Mouse (Mus musculus) kidney, adult 2 months (tissue): ENCODE data around the gene 0610012G03Rik.

ENCODE experiments used
- CTCF ChIP-seq: fragments of 200-500 bp; conservative IDR thresholded peaks from 2 replicates; pipeline ENCODE4 v1.5.1; 2011; ENCODE audit warnings: low read depth, mild to moderate bottlenecking, control low read depth, low read length, moderate library complexity, mixed read lengths; ENCODE audit not compliant: insufficient read depth, insufficient read length
- POLR2A ChIP-seq: fragments of 200-500 bp; IDR thresholded peaks from one replicate; pipeline ENCODE4 v1.6.1; 2011; ENCODE audit warnings: low read depth, low read length, control low read depth

DNA sequence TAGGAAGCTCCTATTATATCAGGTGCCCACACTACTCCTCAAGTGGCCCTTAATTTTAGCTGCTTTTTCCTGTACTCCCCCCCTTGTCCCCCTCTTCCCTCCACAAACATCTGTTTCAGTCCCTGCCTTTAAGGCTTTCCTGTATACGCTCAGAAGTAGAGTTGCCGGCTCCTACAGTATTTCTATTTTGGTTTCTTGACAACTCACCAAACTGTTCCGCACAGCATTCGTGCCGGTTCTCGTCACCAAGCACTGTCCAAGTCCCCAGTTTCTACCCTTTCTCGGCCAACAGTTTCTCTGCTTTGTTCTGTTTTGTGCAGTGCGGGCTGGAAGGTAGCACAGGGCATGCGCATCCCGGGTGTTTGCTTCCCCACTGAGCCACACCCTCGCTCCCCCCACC is 39.3 kb downstream of the 0610012G03Rik start:
- TF ChIP-seq CTCF (no peak), POLR2A (no peak)
